Mouse (Mus musculus) granulocyte monocyte progenitor cell, adult 5-6 weeks (primary cell): ENCODE results near the gene Polr2h. TPM values are rescaled to one million over a fixed set of nuclear protein-coding genes. Genes with fewer than 3 reads are reported as not detected.
A peak's percentile ranks its signal among the peaks of the same experiment; 100 is the strongest.
"Not testable (repeated sequence)": the region's sequence is repeated elsewhere in the genome, so short reads cannot be mapped to it uniquely, and the experiment has no call there.

Source experiments
- ATAC-seq: replicated peaks from 2 replicates; pipeline ENCODE4 v1.8.0; 2016; ENCODE audit warnings: mild to moderate bottlenecking, moderate TSS enrichment, inconsistent platforms; ENCODE audit not compliant: poor library complexity, severe bottlenecking
- total RNA-seq, 2 experiments: library from RNA; stranded (forward) in 1 of 2; stranded (reverse) in 1 of 2; fragments of 200-712, 200-1000 nt in 1 of 2; fragments of >200 nt in 1 of 2; fragmentation: Nextera tagmentation in 1 of 2; gene quantifications; 2 replicates each; pipeline ENCODE4 v1.2.3; 2014 to 2017

Gene Polr2h
- total RNA-seq (2014; fragmentation: Nextera tagmentation) (62.4 and 81.5 TPM in 2 replicates), total RNA-seq (2017) (61.8 and 91.6 TPM in 2 replicates)

GRCm38 (mm10) chr16:20717181-20717977 lies at the start of gene Polr2h, which contains the start of gene Clcn2:
Gene Polr2h, plus strand, starts transcription at chr16:20717665.
Gene Clcn2, minus strand, starts transcription at chr16:20717746.
- peak; percentile 80 for ATAC-seq

- ATAC-seq: not testable (repeated sequence)
Measured at GRCm38 (mm10) chr16:20668013-20668412, 49.5 kb upstream of the Polr2h start, which contains the start of gene Eif4g1. Gene Eif4g1, plus strand, starts transcription at chr16:20668313.

- no peak for ATAC-seq
Measured at GRCm38 (mm10) chr16:20670291-20670690, 47.2 kb upstream of the Polr2h start.

GRCm38 (mm10) chr16:20671886-20672285 lies 45.6 kb upstream of the Polr2h start:
- no peak for ATAC-seq

GRCm38 (mm10) chr16:20672500-20672902 lies 45.0 kb upstream of the Polr2h start:
- ATAC-seq: peak; percentile 80

- peak; percentile 45 for ATAC-seq
Measured at GRCm38 (mm10) chr16:20672965-20673705, 44.3 kb upstream of the Polr2h start.

GRCm38 (mm10) chr16:20673706-20674303 lies 43.7 kb upstream of the Polr2h start:
- ATAC-seq: peak; percentile 33

- ATAC-seq: no peak
Measured at GRCm38 (mm10) chr16:20675213-20675612, 42.3 kb upstream of the Polr2h start.

GRCm38 (mm10) chr16:20676702-20677101 lies 40.8 kb upstream of the Polr2h start:
- no peak for ATAC-seq

GRCm38 (mm10) chr16:20677380-20677779 lies 40.1 kb upstream of the Polr2h start:
- no peak for ATAC-seq

GRCm38 (mm10) chr16:20677974-20678675 lies 39.3 kb upstream of the Polr2h start:
- ATAC-seq: peak; percentile 77

GRCm38 (mm10) chr16:20690774-20691173 lies 26.7 kb upstream of the Polr2h start:
- ATAC-seq: no peak

- no peak for ATAC-seq
Measured at GRCm38 (mm10) chr16:20691617-20692016, 25.8 kb upstream of the Polr2h start.

- no peak for ATAC-seq
Measured at GRCm38 (mm10) chr16:20692241-20692965, 25.1 kb upstream of the Polr2h start.

GRCm38 (mm10) chr16:20693111-20693701 lies 24.3 kb upstream of the Polr2h start, which contains the start of gene Fam131a:
Gene Fam131a, plus strand, starts transcription at chr16:20693241.
- ATAC-seq: peak; percentile 86

- ATAC-seq: peak; percentile 64
Measured at GRCm38 (mm10) chr16:20694781-20695180, 22.7 kb upstream of the Polr2h start.

- ATAC-seq: peak; percentile 14; the same call in 1 of the 2 replicates
Measured at GRCm38 (mm10) chr16:20695622-20696323, 21.7 kb upstream of the Polr2h start.

- no peak for ATAC-seq
Measured at GRCm38 (mm10) chr16:20699266-20699665, 18.2 kb upstream of the Polr2h start.
